Comparison of ENCODE assay signal across 13 mouse cellular contexts in the genomic region with DNA sequence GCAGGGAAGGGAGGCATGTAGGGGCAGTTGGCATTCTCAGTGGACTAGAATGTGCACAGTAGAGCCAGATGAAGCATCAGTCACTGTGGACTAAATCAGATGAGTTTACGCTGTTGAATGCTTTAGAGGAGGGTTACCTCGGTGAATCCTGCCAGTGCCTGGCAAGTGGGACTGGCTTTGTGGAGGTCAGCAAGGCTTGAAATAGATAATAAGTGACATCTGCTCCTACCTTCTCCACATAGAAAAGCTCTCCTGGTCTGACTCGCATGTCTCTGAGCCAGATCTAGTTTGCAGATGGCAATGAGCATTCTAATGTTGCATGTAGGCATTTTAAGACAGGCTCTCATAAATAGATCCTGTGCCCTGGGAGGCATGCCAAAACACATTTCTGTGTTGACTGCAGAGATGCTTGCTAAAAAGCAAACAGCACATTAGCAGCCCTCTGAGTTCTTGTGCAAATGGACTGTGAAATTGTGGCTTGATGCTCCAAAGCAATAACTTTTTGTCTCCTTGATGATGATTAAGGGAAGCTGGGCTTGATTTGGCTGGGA.
DNase-seq lines count a peak whose midpoint lies in the region; ATAC-seq lines count a peak whose summit lies in the region.
"Had no signal": no experiment of that assay in that cellular context is flagged by ENCODE, and none has a peak within 500 bp of the region (broad histone marks: within the 10 kb centered on the region; RNA-seq: fewer than 3 reads in every experiment).

No protein-coding gene starts in this region.

- H3K27ac ChIP-seq in embryonic facial prominence, embryonic 14.5 days (replicated peaks; ENCODE audit: low read depth, low read length) = no peak overlapping the region
- no peak overlapping the region for H3K27ac ChIP-seq in embryonic facial prominence, embryonic 10.5 days (replicated peaks)
- H3K27ac ChIP-seq: forebrain, embryonic 12.5 days; heart, embryonic 13.5 days; midbrain, embryonic 12.5 days had no signal

- H3K4me2 ChIP-seq in embryonic facial prominence, embryonic 14.5 days (ENCODE audit: low read depth, low read length) = no peak overlapping the region
- H3K4me2 ChIP-seq: forebrain, embryonic 12.5 days; heart, embryonic 13.5 days; midbrain, embryonic 12.5 days had no signal

- H3K9me3 ChIP-seq in embryonic facial prominence, embryonic 14.5 days (ENCODE audit: control insufficient read depth, low read length) = no peaks in the 10 kb centered on the region
- no peaks in the 10 kb centered on the region for H3K9me3 ChIP-seq in embryonic facial prominence, embryonic 10.5 days
- H3K9me3 ChIP-seq: forebrain, embryonic 12.5 days; heart, embryonic 13.5 days; midbrain, embryonic 12.5 days had no signal

- no peaks in the 10 kb centered on the region for H3K4me1 ChIP-seq in embryonic facial prominence, embryonic 14.5 days (ENCODE audit: control insufficient read depth, insufficient read depth, low read length)
- no peaks in the 10 kb centered on the region for H3K4me1 ChIP-seq in embryonic facial prominence, embryonic 10.5 days
- H3K4me1 ChIP-seq: forebrain, embryonic 12.5 days; heart, embryonic 13.5 days; midbrain, embryonic 12.5 days had no signal

- no peak for ATAC-seq in embryonic facial prominence, embryonic 14.5 days (ENCODE audit: low read depth)

- 78% methylated on average over 3 of the region's 3 CpGs for WGBS in embryonic facial prominence, embryonic 14.5 days
- 85% methylated on average over 3 of the region's 3 CpGs for WGBS in embryonic facial prominence, embryonic 10.5 days

- DNase-seq in embryonic facial prominence, embryonic 14.5 days (ENCODE audit: low spot score) = peak; percentile 69
- DNase-seq in embryonic facial prominence, embryonic 10.5 days (ENCODE audit: low spot score) = no peak
- peak; percentile 48 for DNase-seq in cerebellum, adult 9-10 months
- DNase-seq in layer of hippocampus, adult 8-10 months (ENCODE audit: low spot score in 2 of 2) = peak; percentile 15 to 33
- DNase-seq in right cerebral cortex, adult 18-20 months = peak; percentile 22
- no peak for DNase-seq in embryo, embryonic 10.5 days (ENCODE audit: low spot score)
- no peak for DNase-seq in gastrocnemius, adult 8-10 months (ENCODE audit: low spot score in 2 of 2)
- no peak for DNase-seq in spleen, adult 18-20 months
- DNase-seq: lung, adult 18-20 months; thymus, postnatal 36 days had no signal

- H3K4me3 ChIP-seq in embryonic facial prominence, embryonic 14.5 days (ENCODE audit: low read depth, low read length) = no peak overlapping the region
- no peak overlapping the region for H3K4me3 ChIP-seq in embryonic facial prominence, embryonic 10.5 days
- H3K4me3 ChIP-seq: forebrain, embryonic 12.5 days; heart, embryonic 13.5 days; midbrain, embryonic 12.5 days had no signal

- H3K9ac ChIP-seq in embryonic facial prominence, embryonic 14.5 days (ENCODE audit: low read depth, low read length) = no peak overlapping the region
- H3K9ac ChIP-seq: forebrain, embryonic 12.5 days; heart, embryonic 13.5 days; midbrain, embryonic 12.5 days had no signal

- H3K36me3 ChIP-seq in embryonic facial prominence, embryonic 14.5 days (ENCODE audit: control insufficient read depth, insufficient read depth, low read length) = no peaks in the 10 kb centered on the region
- no peaks in the 10 kb centered on the region for H3K36me3 ChIP-seq in embryonic facial prominence, embryonic 10.5 days (replicated peaks)
- H3K36me3 ChIP-seq: forebrain, embryonic 12.5 days; heart, embryonic 13.5 days; midbrain, embryonic 12.5 days had no signal

- no peaks in the 10 kb centered on the region for H3K27me3 ChIP-seq in embryonic facial prominence, embryonic 14.5 days (replicated peaks; ENCODE audit: control insufficient read depth, insufficient read depth, low read length)
- no peaks in the 10 kb centered on the region for H3K27me3 ChIP-seq in embryonic facial prominence, embryonic 10.5 days (replicated peaks; ENCODE audit: low read depth, poor library complexity, severe bottlenecking)
- H3K27me3 ChIP-seq: forebrain, embryonic 12.5 days; heart, embryonic 13.5 days; midbrain, embryonic 12.5 days had no signal

Comparison
In these comparisons a context has a peak if more than half of its experiments do, and no peak if none do; other contexts are left out.
1. DNase-seq: peak in embryonic facial prominence, embryonic 14.5 days (single experiment), cerebellum, adult 9-10 months (single experiment), layer of hippocampus, adult 8-10 months (2 of 2) and right cerebral cortex, adult 18-20 months (single experiment); none in embryonic facial prominence, embryonic 10.5 days (single experiment), embryo, embryonic 10.5 days (single experiment), gastrocnemius, adult 8-10 months (0 of 2) and spleen, adult 18-20 months (0 of 2).